Mouse (Mus musculus) cerebellum, adult 11 months (tissue): ENCODE data around the gene Lhfp.

Experiments used
- DNase-seq: peaks from one replicate; pipeline ENCODE4 v3.0.0; 2022

Lhfp gene

GRCm38 (mm10) chr3:53043206-53043780 lies 2.0 kb downstream of the Lhfp start:
- DNase-seq, result no peak

- no peak for DNase-seq
Observed at GRCm38 (mm10) chr3:53044238-53044637, 2.9 kb downstream of the Lhfp start.

- DNase-seq, result no peak
Observed at GRCm38 (mm10) chr3:53044682-53045299, 3.5 kb downstream of the Lhfp start.

GRCm38 (mm10) chr3:53045697-53046096 lies 4.4 kb downstream of the Lhfp start:
- DNase-seq, result no peak

- DNase-seq, result peak; percentile 88
Observed at GRCm38 (mm10) chr3:53046371-53046770, 5.0 kb downstream of the Lhfp start.

- no peak for DNase-seq
Observed at GRCm38 (mm10) chr3:53052385-53052784, 11.1 kb downstream of the Lhfp start.

- no peak for DNase-seq
Observed at GRCm38 (mm10) chr3:53056430-53056829, 15.1 kb downstream of the Lhfp start.

GRCm38 (mm10) chr3:53059959-53060358 lies 18.6 kb downstream of the Lhfp start:
- DNase-seq, result no peak

GRCm38 (mm10) chr3:53063423-53064147 lies 22.3 kb downstream of the Lhfp start:
- DNase-seq, result no peak

- DNase-seq, result no peak
Observed at GRCm38 (mm10) chr3:53065267-53066094, 24.2 kb downstream of the Lhfp start.

GRCm38 (mm10) chr3:53066095-53066372 lies 24.7 kb downstream of the Lhfp start:
- DNase-seq, result no peak

- DNase-seq, result no peak
Observed at GRCm38 (mm10) chr3:53068399-53068798, 27.1 kb downstream of the Lhfp start.

GRCm38 (mm10) chr3:53074264-53074663 lies 32.9 kb downstream of the Lhfp start:
- no peak for DNase-seq

- no peak for DNase-seq
Observed at GRCm38 (mm10) chr3:53074761-53075160, 33.4 kb downstream of the Lhfp start.

- DNase-seq, result no peak
Observed at GRCm38 (mm10) chr3:53080286-53080685, 39.0 kb downstream of the Lhfp start.

- no peak for DNase-seq
Observed at GRCm38 (mm10) chr3:53080710-53081109, 39.4 kb downstream of the Lhfp start.

- no peak for DNase-seq
Observed at GRCm38 (mm10) chr3:53083717-53084116, 42.4 kb downstream of the Lhfp start.

GRCm38 (mm10) chr3:53084806-53085205 lies 43.5 kb downstream of the Lhfp start:
- DNase-seq, result no peak

GRCm38 (mm10) chr3:53086481-53087155 lies 45.3 kb downstream of the Lhfp start:
- DNase-seq, result no peak

- no peak for DNase-seq
Observed at GRCm38 (mm10) chr3:53087156-53087805, 46.0 kb downstream of the Lhfp start.

- no peak for DNase-seq
Observed at GRCm38 (mm10) chr3:53089921-53090320, 48.6 kb downstream of the Lhfp start.

- DNase-seq, result no peak
Observed at GRCm38 (mm10) chr3:53100210-53100609, 58.9 kb downstream of the Lhfp start.

GRCm38 (mm10) chr3:53100803-53101202 lies 59.5 kb downstream of the Lhfp start:
- no peak for DNase-seq
